Mouse (Mus musculus): ENCODE data around the gene Amfr.

DNA sequence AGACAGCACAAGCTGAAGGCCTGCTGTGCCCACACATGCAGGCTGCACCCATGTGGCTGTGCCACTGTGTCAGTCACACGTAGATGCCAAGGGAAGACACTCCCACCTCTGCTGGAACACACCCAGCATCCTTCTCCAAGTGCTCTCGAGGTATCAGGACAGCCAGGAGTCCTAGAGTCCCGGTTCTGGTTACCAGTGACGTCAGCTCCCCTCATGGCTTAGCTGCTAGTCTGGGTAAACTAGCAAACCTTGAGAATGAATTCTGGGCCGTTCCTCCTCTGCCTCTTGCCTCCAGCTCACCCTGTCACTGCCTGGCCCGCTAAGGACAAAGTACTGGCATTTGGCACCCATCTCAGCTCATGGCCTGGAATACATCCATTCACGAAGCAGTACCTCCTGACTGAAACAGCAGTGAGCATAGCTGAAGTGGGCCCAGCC lies 88.7 kb downstream of the Amfr start:
- no peak for TF ChIP-seq HCFC1 (IDR thresholded peaks at IDR 0.05; ENCODE audit: borderline replicate concordance, insufficient read depth, low read length)
- no peak for TF ChIP-seq ZC3H11A (IDR thresholded peaks at IDR 0.05; ENCODE audit: borderline replicate concordance, low read depth, low read length)
- TF ChIP-seq MAFK (IDR thresholded peaks at IDR 0.05; ENCODE audit: insufficient read depth, low read depth, low read length): no peak

Measured in ES-E14 (cell line).